Mouse (Mus musculus): ENCODE measurements around the gene Camk2n1. TPM values are rescaled to one million over a fixed set of nuclear protein-coding genes. Genes with fewer than 3 reads are reported as not detected.
"Not testable (repeated sequence)": the region's sequence is repeated elsewhere in the genome, so short reads cannot be mapped to it uniquely, and the experiment has no call there.

The Camk2n1 gene
- 1 to 10 TPM in 1 of 2 experiments, under 1 TPM in 1; 0.95 to 1.2 TPM for polyA plus RNA-seq (2017; shearing (Covaris generic))

DNA sequence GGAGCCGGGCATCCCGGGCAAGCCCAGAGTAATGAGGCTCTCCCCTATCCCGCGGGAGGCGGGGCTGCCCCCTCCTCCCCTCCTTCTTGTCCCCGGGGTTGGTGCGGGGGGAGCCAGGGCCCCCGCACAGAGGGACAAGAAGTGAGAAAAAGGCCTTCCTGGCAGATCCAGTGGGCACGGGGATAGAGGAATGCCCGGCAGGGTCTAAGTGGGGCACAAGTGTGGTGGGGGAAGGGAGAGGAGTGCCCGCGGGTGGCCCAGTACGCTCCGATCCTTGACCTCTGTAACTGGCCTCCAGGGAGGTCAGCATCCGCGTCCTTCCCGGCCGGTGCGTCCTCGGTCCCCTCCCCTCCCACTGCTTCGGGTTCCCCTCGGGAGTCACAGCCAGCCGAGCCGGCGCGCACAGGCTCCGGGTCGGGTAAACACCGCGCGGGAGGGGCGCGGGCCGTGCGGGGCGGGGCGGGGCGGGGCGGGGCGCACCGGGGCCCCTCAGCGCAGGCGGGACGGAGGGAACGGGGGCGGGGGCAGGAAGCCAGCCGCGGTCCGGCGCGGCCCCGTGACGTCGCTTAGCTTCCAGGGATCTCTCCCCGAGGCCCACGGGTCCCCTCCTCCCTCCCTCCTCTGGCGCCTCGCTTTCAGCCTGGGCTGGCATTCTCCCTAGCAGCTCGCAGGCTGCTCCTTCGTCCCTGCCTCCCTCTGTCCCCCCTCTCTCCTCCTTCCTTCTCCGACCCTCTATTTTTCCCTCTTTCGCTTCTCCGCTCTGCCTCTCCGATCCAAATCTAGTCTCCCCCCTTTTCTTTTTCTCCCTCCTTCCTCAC is at the start of gene Camk2n1:
Gene Camk2n1 (plus strand): TSS at position 562 of the 818 bp plus-strand sequence.
- ATAC-seq: peak; percentile 38

DNA sequence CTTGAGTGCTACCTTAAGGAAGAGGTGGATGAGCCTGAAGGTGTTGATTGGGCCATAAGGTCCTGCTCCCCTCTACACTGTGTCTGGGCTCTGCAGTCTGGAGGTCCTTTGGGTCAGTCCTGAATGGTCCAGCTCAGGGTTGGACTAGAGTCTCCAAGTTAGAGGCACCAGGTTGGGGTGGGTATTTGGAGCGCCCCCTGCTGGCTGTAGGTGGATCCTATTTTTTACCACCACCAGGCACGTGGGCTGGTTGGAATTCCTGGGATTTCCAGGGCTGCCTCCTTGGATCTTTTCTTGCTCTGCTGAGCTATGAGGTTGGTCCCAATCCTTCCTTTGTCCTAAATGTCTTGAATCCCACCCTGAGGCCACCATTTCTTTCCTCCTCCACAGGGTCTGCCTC is 49.3 kb upstream of the Camk2n1 start:
- no peak for ATAC-seq

DNA sequence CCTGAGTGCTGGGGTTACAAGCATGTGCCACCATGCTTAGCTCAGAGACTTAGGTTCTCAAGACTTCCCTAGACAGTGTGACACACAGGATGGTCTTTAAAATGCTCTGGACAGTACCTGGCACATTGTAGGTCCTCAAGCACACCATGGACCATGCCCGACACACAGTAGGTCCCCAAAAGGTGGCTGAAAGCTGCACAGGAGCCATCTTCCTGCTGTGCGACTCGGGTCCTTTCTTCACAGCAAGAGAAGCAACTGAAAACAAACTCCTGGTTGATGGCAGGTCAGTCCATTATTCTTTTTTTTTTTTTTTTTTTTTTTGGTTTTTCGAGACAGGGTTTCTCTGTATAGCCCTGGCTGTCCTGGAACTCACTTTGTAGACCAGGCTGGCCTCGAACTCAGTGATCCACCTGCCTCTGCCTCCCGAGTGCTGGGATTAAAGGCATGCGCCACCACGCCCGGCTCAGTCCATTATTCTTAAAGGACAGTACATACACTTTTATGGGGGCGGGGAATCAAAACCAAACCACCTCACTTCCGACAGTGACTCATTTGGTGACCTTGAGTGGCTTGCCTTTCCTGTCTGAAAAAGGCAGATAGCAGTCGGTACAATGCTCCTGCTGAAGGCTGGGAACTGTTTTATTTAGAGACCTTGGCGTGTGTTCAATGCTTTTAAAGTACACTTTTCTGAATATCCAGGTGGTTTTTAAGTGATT is 46.5 kb upstream of the Camk2n1 start:
- peak; percentile 57 for ATAC-seq

DNA sequence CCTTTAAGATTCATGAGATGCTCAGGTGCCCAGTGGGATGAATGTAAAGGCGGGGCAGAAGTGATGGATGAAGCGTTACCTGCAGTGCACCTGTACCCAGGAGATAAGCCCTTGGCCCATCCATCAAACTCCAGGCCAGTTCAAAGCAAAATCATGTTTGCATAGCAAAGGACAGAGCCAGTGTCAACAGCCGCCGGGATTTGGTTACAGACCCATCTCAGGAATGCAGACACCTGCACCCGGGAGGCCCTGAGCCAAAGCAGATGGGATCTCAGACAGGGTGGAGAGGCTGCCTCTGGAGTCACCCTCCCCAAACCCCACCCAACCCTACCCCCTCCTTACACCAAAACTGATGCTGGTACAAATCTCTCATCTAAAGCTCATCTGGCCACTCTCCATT is 43.1 kb upstream of the Camk2n1 start:
- ATAC-seq: no peak

DNA sequence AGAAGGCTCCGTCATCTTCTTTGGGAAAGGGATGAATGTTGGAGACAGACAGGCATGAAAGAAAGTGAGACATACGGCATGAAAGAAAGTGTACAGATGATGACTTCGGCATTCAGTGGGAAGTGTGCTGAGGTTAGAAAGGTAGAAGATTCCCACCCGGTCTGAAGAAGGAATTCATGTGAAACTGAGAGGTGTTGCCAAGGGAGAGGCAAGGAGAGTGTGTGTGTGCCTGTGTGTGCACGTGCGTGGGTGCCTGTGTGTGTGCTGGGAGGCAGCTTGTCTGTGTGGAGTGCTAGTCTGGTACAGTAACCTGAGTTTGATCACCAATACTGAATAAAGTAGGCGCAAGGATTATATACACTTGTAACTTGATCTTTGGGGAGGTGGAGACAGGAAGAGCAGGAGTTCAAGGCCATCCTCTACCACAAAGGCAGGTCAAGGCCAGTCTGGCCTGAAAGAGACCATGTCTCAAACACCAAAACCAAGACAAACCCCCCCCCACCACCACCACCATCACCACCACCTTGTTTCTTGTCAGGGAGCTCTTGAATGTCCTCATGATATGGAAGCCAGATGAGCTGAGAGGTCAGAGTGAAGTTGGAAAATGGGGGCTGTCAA is 42.5 kb upstream of the Camk2n1 start:
- ATAC-seq: no peak

DNA sequence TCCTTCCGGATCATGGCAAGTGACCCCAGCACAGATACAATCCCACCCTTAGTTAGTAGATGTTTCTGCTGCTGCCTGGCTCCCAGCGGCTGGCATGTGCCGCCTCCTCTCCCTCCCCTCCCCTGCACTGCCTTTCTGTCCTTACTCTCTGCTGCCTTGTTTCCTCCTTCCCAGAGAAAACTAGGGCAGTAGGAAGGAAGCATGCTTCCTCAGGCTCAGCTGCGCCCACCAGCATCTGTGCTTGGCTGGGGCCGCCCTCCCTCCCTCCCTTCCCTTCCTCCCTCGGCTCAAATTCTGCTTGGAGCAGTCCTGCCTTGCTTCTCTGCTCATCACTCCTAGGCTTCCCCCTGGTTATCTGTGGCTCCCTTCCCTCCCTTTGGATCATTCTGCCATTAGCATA is 39.4 kb upstream of the Camk2n1 start:
- no peak for ATAC-seq

DNA sequence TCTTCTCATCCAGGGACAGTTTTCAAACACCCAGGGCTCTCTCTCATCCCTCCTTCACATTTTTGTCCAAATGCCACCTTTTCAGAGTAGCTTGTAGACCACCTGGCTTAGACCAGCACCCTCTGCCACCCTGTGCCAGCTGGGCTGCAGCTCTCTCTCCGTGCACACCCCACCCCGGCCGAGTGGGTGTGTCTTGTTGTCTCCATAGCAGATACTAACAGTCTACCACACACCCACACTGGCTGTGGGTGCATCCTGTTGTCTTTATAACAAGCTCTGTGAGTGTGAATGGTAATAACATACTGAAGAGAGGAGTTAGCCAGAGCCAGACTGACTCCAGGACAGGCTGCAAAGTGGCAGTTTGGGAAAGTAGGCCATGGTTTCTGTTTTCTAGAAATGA is 38.1 kb upstream of the Camk2n1 start:
- ATAC-seq: no peak

DNA sequence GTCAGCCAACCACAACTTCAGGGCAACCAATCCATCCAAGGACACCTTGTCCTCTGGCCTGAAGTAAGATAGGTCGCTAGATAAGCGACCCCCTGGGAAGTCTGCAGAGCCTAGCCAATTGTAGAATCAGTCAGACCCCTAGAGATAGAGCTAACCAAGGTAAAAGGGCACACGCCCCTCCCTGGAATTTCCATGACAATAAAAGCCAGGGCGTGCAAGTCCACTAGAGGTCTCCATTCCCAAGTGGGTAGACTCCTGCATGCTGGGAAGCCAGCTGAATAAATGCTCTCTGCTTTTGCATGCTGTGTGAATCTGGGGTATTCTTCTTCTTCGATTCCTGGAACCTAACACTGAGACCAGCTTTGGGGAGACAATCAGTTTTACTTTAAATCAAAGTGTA is 37.7 kb upstream of the Camk2n1 start:
- no peak for ATAC-seq

DNA sequence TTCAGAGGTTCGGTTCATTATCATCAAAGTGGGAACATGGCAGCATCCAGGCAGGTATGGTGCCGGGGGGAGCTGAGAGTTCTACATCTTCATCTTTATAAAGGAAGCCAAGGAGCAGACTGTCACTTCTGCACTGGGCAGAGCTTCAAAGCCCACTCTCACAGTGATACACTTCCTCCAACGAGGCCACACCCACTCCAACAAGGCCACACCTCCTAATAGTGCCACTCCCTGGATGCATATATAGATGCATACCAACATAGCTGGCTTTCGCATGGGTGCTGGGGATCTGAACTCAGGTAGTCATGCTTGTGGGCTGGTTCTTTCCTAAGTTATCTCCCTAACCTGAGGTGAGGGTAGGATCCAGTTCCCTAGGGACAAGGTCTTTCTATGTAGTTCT is 36.2 kb upstream of the Camk2n1 start:
- no peak for ATAC-seq

DNA sequence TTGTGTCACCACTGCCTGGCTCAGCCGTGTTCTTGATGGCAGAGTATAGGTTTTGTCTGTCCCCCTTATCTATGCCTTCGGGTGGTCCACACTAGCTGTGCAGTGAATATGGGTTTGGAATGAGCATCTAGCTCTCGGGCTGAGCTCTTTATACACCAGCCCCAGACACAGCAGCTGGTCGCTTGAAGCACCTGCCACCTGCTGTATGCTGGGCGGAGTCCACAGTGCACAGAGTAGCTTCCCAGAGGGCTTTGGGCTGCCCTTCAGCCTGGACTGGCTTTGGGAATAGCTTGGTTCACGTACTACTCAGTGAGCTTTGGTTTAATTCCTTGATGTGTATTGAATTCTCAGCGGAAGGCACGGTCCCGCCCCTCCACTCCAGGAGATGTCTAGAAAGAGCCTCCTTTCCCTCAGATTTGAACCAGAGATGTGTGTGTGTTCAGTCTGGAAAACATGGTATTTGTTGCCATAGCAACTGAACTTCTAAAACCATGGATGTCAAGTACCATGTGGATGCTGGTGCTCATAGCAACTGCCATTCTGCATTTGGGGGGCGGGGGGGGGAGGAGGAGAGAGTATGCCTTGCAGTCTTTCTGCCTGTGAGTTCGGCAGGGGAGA is 35.7 kb upstream of the Camk2n1 start:
- no peak for ATAC-seq

DNA sequence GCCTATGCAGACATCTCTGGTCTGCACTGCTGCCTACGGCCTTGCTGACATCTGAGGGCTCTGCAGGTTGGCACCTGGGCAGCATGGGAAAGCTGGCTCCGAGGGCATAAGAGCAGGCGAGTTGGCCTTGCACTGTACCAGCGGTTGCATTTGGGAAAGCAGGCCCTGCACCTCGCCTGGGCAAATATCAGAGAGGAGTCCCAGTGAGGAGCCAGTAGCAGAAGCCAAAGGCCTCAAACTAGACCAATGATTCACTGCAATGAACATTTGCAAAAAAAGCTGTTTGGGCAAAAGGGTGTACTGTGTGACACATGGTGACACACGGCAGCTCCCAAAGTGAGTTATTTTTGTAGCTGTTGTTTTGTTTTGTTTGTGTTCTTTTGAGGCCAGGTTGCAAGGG is 29.1 kb upstream of the Camk2n1 start:
- ATAC-seq: no peak

DNA sequence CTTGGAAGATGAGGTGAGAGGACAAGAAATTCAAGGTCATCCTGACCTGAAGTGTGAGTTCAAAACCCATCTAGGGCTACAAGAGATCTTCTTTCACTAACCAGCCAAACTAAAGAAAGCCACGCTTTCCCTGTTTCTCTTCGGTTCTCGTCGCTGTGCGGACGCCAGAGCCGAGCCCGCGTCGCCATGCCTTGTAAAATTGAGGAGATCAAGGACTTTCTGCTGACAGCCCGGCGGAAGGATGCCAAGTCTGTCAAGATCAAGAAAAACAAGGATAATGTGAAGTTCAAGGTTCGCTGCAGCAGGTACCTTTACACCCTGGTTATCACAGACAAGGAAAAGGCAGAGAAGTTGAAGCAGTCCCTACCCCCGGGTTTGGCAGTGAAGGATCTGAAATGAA is 28.5 kb upstream of the Camk2n1 start:
- not testable (repeated sequence) for ATAC-seq

DNA sequence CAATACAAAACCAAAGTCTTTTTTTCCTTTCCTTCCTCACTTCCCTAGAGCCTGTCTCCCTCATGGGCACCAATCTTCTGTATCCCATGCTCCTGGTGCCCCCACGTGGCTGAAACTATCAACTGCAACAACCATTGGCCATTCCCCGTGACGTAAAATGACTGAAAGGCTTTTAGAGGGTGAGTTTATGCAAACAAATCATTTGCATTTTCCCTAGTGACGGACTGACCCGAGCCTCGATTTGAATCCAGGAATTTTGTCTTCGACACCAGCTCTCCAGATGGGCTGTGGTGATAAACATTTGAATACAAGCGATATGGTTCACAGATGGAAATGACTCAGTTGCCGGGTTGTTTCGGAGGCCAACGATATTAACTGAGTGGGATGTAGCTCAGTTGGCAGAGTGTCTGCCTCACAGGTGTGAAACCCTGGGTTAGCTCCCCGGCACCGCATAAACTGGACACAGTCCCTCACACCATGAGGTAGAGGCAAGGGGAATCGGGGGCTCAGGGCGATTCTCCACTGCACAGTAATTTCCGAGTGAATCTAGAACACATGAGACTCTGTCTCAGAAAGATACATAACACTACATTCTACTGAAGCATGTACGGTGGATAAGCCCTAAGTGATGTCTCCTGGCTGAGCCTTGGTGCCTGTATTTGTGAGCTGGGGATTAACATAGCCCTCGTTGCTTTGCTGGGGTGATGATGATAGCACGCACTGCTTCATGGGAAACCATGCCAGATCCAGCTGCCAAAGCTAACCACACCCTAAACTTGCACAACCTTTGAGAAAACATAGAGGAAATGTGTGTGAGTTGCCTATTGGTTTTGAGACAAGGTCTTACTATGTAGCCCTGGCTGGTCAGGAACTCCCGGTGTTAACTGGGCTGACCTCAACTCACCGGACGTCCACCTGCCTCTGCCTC is 27.1 kb upstream of the Camk2n1 start:
- ATAC-seq: peak; percentile 69

DNA sequence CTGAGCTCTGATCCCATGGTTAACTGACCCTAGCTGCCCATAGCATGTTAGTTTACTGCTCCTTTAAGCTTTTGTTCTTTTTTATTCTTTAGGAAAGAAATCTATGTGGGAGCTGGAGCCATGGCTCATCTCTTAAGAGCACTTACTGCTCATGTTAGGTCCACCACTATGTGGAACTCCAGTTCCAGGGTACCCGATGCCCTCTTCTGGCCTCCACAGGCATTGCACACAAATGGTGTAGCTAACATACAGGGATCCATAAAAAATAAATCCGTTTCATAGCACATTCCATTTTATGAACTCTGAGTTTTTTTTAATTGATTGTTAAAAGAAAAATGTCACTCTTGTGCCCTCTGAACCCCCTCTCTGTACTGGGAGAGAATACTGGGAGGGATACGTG is 24.3 kb upstream of the Camk2n1 start:
- ATAC-seq: no peak

DNA sequence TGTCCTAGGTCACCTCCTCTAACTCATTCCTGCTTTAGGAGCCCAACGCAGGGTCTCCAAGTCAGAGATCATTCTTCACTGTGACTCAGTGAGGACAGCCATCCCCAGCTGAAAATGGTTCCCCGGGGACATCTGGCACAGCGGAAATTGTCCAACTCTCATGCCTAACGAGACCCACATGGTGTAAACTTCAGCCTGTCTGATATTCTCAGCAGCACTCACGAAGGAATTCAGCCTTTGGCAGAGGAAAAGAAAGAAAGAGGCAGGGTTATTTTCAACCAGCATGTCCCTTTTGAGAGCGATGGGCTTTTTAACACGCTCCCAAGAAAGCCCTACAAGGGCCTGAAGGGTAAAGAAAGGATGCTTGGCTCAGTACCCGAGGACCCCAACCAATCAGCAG is 22.8 kb upstream of the Camk2n1 start:
- ATAC-seq: no peak

DNA sequence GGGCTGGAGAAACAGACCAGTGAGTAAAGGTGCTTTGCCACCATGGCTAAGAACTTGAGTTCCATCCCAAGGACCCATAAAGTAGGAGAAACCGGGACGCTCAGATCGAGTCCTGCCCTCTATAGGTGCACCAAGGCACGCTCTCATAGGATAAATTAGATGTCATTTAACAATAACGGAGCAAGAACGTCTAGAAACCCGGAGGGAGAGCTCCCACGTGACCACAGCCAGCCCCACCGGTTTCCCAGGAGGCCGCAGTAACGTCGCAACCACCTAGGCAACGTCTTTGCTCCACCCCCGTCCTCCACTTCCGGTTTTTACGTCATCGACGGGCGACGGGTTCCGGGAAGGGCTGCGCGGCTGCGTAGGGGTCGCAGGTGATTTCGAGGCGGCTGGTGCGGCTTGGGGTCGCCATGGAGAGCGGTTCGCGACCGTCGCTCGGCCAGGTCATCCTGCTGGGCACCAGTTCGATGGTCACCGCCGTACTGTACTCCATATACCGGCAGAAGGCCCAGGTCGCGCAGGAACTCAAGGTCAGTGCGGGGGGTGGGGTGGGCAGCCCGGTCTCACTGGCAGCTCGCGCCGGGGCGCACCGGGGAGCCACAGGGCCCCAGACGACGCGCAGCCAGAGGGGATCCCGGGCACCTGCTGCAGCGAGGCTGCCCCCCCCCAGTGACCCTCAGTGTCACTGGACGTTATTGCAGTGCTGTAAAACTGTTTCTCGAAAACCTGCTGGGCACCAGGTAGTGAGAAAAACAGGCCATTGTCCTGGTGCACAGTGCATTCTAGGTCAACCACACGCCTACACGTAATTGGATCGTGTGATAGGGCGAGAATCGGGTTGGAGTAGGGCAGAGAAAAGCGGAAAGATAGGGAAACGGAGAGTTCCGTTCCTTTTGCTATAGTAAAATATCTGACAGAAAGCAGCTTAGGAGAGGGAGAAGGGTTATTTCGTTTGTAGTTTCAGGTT is 19.5 kb upstream of the Camk2n1 start, which contains the start of gene Mul1:
Gene Mul1 (plus strand): TSS at position 325 of the 970 bp plus-strand sequence.
- peak; percentile 98 for ATAC-seq

DNA sequence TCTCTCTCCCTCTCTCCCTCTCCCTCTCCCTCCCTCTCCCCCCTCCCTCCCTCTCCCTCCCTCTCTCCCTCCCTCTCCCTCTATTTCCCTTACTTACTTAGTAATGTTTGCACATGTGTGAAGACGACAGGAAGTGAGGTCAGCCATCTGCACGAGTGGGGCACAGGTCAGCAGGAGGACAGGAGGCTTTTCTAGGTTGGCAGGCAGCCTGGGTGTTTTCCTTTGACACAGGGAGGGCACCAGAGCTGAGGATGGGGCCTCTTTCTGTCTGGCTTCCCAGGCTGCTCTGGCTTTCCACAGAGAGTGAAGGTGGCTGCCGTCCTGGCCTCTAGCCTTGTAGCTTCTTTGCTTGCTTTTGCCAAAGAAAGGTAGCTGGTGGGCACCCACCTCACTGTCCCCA is 14.1 kb upstream of the Camk2n1 start:
- ATAC-seq: no peak

DNA sequence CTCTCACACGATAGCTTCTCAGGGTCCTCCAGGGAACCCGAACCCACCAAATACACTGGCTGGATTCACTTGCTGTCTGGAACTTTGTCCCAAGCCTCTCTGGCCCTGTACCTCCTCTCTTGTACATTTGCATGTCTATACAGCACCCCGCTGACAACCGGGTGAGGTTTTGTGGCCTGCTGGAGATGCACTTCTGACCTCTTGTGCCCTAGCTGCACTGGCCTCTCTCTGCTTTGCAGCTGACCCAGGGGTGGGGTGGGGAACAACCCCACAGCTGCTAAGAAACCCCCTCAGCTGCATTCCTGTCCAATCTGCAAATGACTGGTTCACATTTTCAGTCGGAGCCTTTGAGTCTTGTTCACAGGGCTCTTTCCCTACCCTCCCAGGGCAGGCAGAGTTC is 9.2 kb upstream of the Camk2n1 start:
- no peak for ATAC-seq

DNA sequence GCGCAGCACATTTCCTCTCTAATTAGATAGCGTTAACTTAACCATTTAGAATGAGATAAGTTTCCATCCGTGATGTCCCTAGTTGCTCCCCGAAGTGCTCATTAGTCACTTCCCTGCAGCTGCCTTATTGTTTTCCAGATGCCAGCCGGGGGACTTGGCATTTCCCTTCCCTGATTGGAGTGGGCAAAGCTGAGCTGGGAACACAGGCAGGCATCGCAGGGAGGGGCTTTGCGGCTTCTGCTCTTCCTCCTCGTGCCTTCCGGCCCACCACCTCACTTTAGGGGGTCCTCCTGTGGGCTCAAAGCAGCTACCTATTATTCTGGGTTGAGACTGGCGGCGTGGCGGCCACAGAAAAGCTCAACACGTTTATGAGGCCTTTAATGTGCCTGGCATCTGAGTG is 7.1 kb upstream of the Camk2n1 start:
- no peak for ATAC-seq

DNA sequence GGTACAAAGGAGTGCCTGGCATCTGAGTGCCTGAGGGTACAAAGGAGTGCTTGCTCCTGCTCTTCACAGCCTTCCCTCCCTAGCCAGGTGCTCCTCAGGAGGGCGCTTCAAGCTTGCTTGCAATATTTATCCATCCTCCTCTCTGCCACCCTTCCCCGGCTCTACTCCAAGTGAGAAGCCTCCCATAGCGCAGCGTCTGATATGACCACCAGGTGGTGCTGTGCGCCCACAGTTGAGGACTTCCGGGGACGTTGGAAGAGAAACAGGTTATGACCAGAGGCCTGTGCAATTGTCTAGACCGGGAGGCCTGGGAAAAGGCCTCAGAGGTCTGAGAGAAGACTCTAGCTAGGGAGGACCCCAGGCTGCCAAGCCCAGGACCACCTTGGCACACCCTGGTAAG is 6.7 kb upstream of the Camk2n1 start:
- ATAC-seq: peak; percentile 89
